Comparison of ENCODE assay signal across 8 mouse cellular contexts in the genomic region with DNA sequence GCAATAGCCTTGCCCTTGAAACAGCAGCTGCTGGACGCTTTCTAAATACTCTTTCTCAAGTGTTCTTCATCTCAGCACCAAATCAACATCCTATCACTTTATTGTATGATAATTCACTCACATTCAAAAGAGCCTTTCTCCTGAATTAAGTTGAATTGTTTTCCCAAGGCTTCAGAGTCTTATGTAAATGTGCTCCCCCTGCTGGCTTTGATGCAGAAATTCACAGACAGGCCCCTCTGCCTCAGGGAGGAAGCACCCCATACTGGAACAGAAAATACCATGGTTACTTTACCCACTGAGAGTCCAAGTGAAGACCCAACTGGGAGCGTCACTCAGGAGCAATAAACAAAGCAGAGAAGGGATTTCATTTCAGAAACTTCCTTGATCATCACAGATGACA. TPM values are rescaled to one million over a fixed set of nuclear protein-coding genes. Genes with fewer than 3 reads are reported as not detected.
DNase-seq lines count a peak whose midpoint lies in the region; ATAC-seq and TF ChIP-seq lines count a peak whose summit lies in the region.

No protein-coding gene starts in this region.

- no peak overlapping the region for H3K4me3 ChIP-seq in heart, embryonic 10.5 days
- H3K4me3 ChIP-seq in bone marrow, adult 2 months (replicated peaks; ENCODE audit: control insufficient read depth, low read depth, low read length): no peak overlapping the region
- H3K4me3 ChIP-seq in midbrain, embryonic 12.5 days: no peak overlapping the region

- H3K27ac ChIP-seq in heart, embryonic 10.5 days: no peak overlapping the region
- H3K27ac ChIP-seq in bone marrow, adult 2 months (ENCODE audit: control insufficient read depth, insufficient read depth, low read depth, low read length, poor library complexity): no peak overlapping the region
- H3K27ac ChIP-seq in midbrain, embryonic 12.5 days (replicated peaks): peak overlapping the region; percentile 42; the same call in 1 of the 2 replicates

- no peak overlapping the region for H3K4me2 ChIP-seq in midbrain, embryonic 12.5 days (replicated peaks)

- peak; percentile 86 for DNase-seq in heart, adult 11 months
- DNase-seq in heart, embryonic 10.5 days (ENCODE audit: low spot score): no peak
- DNase-seq in right cerebral cortex, adult 18-20 months: peak; percentile 45
- no peak for DNase-seq in right cerebral cortex, postnatal 4 days
- peak; percentile 24 for DNase-seq in forelimb bud, embryonic 11.5 days (ENCODE audit: low read depth, low spot score)
- no peak for DNase-seq in gastrocnemius, postnatal 25 days

- TF ChIP-seq POLR2A in bone marrow, adult 2 months (IDR thresholded peaks at IDR 0.05; ENCODE audit: borderline replicate concordance, control insufficient read depth, low read depth, low read length): no peak

- H3K9ac ChIP-seq in midbrain, embryonic 12.5 days (replicated peaks): no peak overlapping the region

- H3K9me3 ChIP-seq in heart, embryonic 10.5 days: no peaks in the 10 kb centered on the region
- H3K9me3 ChIP-seq in midbrain, embryonic 12.5 days: no peaks in the 10 kb centered on the region

- WGBS in heart, embryonic 10.5 days: 45% methylated on average over 2 of the region's 2 CpGs
- 62% methylated on average over 2 of the region's 2 CpGs for WGBS in bone marrow, adult 2 months
- whole genome bisulfite sequencing in midbrain, embryonic 12.5 days: 63% methylated on average over 2 of the region's 2 CpGs

- no peaks in the 10 kb centered on the region for H3K4me1 ChIP-seq in heart, embryonic 10.5 days
- H3K4me1 ChIP-seq in bone marrow, adult 2 months (ENCODE audit: control insufficient read depth, insufficient read depth, low read length): no peaks in the 10 kb centered on the region
- no peaks in the 10 kb centered on the region for H3K4me1 ChIP-seq in midbrain, embryonic 12.5 days

- ATAC-seq in midbrain, embryonic 12.5 days (ENCODE audit: low FRiP score, low read depth): no peak

- peak; percentile 46 for TF ChIP-seq CTCF in bone marrow, adult 2 months (IDR thresholded peaks at IDR 0.05; ENCODE audit: control insufficient read depth, insufficient read depth, low read length)

- H3K36me3 ChIP-seq in heart, embryonic 10.5 days: peaks cover 71% of the 10 kb centered on the region
- H3K36me3 ChIP-seq in midbrain, embryonic 12.5 days: peaks cover 63% of the 10 kb centered on the region

- H3K27me3 ChIP-seq in heart, embryonic 10.5 days (ENCODE audit: insufficient read depth, poor library complexity, severe bottlenecking): no peaks in the 10 kb centered on the region
- H3K27me3 ChIP-seq in midbrain, embryonic 12.5 days: no peaks in the 10 kb centered on the region

RNA-seq across cellular contexts. Expression of gene Pex16, which starts 43.6 kb away (rescaled TPM):
- polyA plus RNA-seq in heart, embryonic 10.5 days (2016; fragmentation: Nextera tagmentation; extraction: Ambion mirVana): 19.0 and 19.2 TPM in 2 replicates
- 14.9 and 15.4 TPM in 2 replicates for polyA plus RNA-seq in bone marrow, adult 2 months (2011; ENCODE audit: insufficient read depth, insufficient read length, low replicate concordance, missing spikeins)
- polyA plus RNA-seq in midbrain, embryonic 12.5 days (2016; fragmentation: Nextera tagmentation; extraction: Ambion mirVana): 26.1 and 27.2 TPM in 2 replicates
- 10 to 100 TPM; 16.7 to 18.9 TPM for total RNA-seq in gastrocnemius, postnatal 25 days (2021)

RNA-seq across cellular contexts. Expression of gene Large2, which starts 43.8 kb away (rescaled TPM):
- polyA plus RNA-seq in heart, embryonic 10.5 days (2016; fragmentation: Nextera tagmentation; extraction: Ambion mirVana): 1.6 and 7.0 TPM in 2 replicates
- not detected in 2 replicates for polyA plus RNA-seq in bone marrow, adult 2 months (2011; ENCODE audit: insufficient read depth, insufficient read length, low replicate concordance, missing spikeins)
- 4.7 and 7.4 TPM in 2 replicates for polyA plus RNA-seq in midbrain, embryonic 12.5 days (2016; fragmentation: Nextera tagmentation; extraction: Ambion mirVana)
- total RNA-seq in gastrocnemius, postnatal 25 days (2021): under 1 TPM; 0.54 to 0.88 TPM

RNA-seq across cellular contexts. Expression of gene 1700029I15Rik, which starts 51.5 kb away (rescaled TPM):
- 0.89 and 2.7 TPM in 2 replicates for polyA plus RNA-seq in heart, embryonic 10.5 days (2016; fragmentation: Nextera tagmentation; extraction: Ambion mirVana)
- polyA plus RNA-seq in bone marrow, adult 2 months (2011; ENCODE audit: insufficient read depth, insufficient read length, low replicate concordance, missing spikeins): 2.9 and 6.7 TPM in 2 replicates
- polyA plus RNA-seq in midbrain, embryonic 12.5 days (2016; fragmentation: Nextera tagmentation; extraction: Ambion mirVana): 7.4 TPM in 2 replicates
- 1 to 10 TPM in 1 of 2 experiments, under 1 TPM in 1; 0.87 to 1.0 TPM for total RNA-seq in gastrocnemius, postnatal 25 days (2021)

Comparison
In these comparisons a context has a peak if more than half of its experiments do, and no peak if none do; other contexts are left out.
1. DNase-seq: peak in heart, adult 11 months (single experiment), right cerebral cortex, adult 18-20 months (single experiment) and forelimb bud, embryonic 11.5 days (single experiment); none in heart, embryonic 10.5 days (single experiment), right cerebral cortex, postnatal 4 days (single experiment) and gastrocnemius, postnatal 25 days (single experiment).